Mouse (Mus musculus) c-Kit-positive CD71-positive TER-119-negative erythroid progenitor cells, embryonic 14.5 days (primary cell): ENCODE measurements at regions not wholly inside any gene's neighbourhood (a gene's known extent, or its start where the extent isn't known, plus 50 kb on each side); places are given as distances from the start of the nearest gene placed in this dataset.

ENCODE experiments used
- DNase-seq: peaks from one replicate; pipeline ENCODE4 v3.0.0-alpha.2; 2013; ENCODE audit warnings: low read depth

DNA sequence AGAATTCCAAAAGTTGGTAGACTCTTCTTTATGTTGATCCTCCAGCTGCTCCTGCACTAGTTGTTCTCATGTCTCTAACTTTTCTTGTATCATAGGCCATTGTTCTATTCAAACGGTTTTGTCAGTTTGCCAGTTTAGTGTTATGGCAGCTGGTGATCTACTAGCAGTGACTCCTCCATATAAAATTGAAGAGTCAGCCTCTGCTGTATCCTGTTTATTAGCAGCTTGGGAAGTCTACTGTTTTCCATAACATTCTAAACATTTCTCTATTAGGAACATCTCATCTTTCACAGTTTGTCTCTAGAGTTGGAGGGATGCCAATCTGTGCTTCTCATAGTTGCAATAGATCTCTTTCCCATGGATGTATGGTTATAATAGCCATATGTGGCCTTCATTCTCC lies 58.6 kb downstream of the Drd1 start:
- DNase-seq, result no peak

DNA sequence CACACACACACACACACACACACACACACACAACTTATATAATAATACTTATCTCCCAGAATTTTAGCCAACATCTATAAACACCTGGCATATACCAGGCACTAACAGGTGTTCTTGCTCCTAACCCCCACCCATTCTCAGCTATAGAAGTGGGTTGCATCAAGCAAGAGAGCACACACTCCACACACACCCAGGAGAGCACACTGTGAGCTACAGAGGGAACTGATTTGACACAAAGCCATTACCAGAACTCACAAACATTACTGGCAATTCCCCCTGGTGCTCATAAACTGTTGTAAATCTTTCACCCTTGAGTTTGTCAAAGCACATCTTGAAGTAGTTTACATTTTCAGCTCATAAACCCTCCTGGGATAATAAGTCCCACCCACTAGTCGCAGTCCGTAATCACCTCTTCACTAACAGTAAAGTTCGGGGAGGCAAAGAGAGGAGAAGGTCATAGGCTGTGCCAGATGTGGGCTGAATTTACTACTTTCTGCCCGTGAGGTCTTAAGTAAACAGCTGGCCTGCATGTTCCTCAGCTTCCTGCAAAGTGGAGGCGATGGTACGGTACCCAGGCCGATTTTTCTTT lies 62.5 kb downstream of the Drd1 start:
- DNase-seq, result no peak

DNA sequence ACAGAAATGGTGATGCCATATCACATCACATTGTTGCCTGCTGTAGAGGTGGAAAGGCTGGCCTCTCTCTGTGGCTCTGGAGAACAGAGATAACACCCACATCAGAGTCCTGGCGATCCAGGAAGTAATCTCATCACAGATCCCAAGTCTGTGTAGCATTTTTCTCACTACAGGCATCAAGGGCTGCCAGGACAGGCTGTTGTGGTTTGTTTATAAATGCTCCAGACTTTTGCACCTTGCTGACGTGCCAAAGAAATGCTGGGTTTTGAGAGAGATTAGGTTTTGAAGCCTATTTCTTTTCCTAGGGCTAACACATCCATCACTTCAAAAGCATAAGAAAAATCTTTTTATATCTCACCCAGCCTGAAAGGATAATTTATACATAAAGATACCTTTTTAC lies 76.3 kb downstream of the Drd1 start:
- no peak for DNase-seq

DNA sequence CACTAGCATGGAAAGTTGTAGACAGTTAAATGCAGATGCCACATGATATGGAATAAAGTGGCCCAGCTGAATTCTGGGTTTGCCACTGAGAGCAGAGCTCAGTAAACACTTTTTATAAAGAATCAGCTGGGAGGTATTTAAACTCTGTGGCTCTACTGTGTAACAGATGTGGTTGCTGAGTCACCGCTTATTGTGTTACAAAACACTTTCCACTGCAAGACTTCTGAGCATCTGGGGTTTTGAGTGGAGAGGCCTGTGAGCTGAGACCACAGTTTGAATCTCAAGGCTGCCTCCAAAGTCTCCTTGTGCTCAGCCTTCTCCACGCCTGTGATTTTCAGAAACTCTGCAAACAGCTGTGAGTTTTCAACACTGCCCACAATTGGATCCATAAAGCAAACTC lies 86.1 kb downstream of the Drd1 start:
- no peak for DNase-seq

DNA sequence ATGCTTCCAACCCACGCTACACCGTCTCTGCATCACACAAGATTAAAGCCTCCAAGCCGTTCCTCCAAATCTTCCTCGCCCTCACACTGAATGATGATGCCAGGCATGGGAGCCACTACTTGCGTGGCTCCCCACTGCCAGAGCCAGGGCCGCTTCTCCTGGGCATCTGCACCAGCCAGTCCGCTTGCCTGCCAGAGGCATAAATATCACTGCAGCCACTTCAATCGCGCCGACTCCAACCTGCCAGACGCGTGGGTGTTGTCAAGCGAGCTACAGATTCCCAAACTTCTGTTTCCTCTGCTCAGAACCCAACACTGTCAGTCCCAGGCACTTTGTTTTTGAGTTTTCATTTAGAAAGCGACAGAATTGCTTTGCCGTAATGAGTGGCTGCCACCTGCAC lies 99.3 kb downstream of the Drd1 start:
- DNase-seq, result no peak

DNA sequence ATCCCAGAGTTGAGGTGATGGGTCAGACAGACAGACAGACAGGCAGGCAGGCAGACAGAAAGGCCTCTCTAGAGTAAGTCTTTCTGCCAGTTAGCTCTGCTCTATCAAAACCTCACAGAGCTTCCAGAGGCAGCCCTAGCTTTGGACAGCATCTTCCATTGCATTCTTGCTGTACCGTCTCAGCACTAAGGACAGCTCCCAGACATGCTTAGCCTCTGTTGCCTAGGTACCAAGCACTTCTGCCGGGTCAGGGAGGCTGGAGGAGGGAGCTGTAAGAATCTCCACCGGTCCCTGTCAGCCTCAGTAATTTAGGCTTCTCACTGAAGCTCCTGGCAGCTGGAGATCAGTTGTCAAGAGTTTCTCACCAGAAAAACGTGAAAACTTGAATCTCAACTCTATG lies 107.4 kb downstream of the Drd1 start:
- no peak for DNase-seq

DNA sequence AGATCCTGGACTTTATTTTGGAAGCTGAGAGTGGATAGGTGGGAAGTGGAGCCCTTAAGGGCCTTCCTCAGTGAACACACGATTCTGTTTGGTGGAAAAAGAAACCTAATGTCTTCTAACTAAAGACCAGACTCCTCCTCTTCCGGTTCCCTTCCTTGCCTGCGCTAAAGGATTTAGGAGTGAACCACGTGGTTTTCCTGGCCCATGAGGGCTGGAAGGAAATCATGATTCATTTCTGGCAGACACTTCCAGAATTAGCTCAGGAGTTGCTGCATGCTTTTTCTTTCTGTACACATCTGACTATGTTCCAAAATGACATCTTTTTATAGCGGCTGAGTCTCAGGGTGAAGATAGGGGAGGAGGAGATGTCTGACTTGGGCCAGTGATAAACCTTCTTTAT lies 109.8 kb downstream of the Drd1 start:
- DNase-seq, result no peak

DNA sequence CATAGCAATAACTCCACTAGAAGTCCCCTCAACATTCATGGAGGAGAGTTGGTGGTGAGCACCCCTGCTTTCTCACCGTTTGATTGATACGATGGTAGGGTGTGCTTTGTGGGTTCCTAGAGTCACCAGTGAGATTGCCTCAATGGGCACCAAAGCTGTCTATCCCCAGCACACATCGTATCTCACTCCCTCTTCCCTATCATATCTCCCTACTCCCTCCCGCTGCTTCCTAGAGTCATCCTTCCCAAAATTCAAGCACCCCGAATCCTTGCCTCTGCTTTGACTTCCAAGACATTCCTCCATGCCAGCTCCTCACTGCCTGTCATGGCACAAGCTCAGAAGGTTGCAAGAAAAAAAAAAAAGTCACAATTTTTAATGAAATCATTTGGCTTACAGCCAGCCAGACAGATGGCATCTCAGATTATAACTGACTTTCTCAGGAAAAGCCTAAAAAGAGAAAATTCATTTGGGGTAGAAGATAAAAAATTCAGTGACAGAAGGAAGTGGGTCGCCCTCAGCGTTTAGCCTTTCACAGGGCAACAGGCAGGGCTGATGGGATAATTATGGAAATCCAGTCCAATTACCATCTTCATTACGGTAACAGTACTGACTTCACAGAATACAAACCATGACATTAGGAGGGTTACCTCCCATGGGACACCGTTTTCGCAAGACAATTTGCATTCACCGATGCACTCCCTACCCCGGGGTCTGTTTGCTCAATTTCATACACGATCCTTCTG lies 114.3 kb downstream of the Drd1 start:
- DNase-seq, result no peak

DNA sequence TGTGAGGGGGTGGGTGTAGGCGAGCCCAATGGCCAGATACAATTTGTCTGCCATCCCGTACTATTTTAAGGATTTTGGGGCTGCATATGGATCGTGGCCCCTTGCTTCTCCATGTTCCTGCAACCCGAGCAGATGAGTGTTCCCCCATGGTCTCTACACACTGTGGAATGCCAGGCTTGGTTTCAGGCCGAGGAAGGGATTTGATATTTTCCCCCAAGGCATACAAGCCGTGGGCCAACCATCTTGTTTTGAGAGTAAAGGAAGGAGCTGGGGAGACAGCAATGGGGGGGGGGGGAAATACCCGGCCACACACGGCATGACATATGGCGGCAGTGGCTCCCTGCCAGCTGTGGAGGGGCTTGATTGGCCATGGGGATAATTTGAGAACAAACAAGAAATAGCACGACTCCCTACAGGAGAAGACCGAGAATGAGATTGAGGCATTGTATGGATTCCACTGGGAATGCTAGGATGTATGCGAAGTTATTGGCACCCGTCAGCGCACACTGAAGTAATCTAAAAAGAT lies 120.3 kb downstream of the Drd1 start:
- DNase-seq, result no peak

DNA sequence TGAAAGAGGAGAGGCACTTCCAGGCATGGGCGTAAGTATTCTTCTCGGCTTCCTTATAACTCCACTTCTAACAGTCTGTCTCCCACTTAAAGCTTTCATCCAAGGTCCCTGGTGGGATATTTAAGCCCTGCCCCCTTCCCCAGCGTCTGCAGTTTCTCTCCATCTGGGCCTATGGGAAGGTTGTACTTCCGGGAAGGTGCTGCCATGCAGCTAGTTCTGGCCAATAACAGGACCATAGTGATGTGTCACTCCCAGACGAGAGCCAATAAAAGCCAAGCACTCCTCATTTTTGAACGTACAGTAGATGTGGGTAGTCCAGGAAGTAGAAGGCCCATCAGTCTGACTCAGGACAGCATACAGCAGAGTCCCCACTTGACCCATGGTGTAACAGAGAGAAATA lies 121.0 kb downstream of the Drd1 start:
- no peak for DNase-seq

DNA sequence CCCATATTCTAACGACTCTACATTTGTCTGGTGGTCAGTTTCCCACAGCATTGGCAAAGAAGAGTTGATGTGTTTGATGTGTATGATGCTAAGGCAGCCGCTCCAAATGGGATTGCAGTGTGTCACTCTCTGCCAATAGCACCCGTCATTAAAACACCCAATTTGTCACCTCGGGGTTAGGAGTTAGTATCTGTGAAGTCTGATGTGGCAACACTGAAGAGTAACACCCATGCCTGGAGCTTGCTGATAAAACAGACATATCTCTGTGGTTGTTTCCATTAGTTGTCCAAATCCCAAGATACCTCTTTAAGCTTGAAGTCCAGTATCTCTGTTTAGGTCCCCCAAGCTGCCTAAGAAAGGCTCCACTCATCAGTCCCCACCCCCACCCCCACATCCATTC lies 129.4 kb downstream of the Drd1 start:
- DNase-seq, result no peak

DNA sequence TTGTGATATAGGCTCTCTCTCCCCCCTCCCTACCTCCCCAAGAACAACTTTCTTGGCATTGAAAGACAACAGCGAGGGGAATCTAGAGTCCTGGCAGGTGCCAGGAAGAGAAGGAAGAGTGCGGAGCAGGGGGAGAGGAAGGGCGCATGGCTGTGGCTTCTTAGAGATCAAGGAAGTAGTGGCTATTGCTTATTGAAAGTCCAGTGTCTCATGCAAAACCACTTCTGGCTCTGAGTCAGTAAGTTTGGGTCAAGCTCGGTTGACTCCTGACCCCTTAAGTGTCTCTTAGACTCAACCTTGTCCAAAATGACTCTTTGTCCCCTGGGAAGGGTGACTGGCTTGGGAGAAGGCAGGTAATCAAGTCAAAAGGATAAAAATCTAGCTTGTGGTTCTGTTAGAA lies 131.1 kb downstream of the Drd1 start:
- no peak for DNase-seq

DNA sequence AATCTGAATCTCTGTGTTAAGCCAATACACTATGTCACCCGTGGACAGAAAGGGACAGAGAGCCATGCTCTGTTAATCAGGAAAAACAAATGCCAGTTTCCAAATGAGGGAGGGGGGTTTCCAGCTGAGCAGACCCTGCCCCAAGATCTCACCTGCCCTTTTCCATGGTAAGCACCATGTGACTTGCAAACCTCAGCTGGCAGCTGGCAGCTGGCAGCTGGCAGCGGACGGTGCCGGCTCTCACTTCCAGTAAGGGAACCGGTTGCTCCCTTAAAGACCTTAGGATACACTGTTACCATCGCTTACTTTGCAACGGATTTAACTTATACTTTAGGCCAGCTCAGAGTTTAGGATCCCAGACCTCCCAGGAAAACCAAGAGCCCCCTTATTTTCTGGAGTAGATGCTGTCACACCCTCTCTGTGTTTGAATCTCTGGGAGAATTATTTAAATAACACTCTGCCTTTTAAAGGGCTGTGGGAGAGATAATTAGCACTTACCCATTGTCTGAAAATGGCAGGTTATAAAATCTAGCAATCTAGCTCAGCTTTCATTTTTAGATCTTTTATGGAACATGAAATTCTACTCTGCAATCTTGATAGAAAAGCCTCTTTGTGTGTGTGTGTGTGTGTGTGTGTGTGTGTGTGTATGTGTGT lies 131.7 kb downstream of the Drd1 start:
- no peak for DNase-seq

DNA sequence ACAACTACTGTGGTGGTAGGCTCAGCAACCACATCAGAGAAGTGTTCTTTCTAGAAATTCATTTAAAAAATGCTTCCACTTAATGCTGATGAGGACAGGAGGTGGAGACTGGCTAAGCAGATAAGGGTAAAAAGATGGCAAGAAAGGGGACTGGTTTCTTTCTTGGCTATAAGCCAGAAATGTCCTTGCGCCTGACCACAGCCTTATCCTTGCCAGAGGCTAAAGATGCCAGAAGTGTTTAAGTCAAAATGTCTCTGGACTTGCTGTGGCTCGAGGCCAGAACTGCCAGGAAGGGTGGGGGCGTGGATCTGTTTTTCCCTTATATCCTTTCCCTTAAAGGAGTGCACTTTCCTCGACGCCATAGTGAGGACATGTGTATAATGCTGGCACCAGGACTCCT lies 133.7 kb downstream of the Drd1 start:
- no peak for DNase-seq

DNA sequence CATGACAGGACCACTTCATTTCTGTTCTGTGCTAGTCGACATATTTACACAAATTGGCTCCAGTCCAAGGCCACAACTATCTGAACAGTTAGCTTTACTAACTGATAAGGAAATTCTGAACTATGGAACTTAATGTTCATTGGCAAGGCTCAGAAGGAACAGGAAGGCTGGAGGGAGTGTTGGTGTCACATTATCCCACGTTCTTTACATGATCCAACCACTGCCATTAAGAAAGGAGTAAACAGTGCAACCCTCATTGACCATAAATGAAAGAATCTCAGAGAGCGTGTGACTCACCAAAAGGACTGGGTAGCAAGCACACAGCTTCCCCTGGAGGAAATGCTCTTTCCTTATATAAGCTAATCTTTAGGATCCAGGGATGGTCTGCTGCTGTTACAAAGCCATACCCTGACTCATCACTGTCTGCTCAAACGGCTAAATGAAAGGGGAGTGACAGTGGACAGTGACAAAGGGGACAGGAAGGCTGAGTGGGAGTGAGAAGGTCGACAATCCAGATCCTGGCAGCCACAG lies 135.6 kb downstream of the Drd1 start:
- no peak for DNase-seq

DNA sequence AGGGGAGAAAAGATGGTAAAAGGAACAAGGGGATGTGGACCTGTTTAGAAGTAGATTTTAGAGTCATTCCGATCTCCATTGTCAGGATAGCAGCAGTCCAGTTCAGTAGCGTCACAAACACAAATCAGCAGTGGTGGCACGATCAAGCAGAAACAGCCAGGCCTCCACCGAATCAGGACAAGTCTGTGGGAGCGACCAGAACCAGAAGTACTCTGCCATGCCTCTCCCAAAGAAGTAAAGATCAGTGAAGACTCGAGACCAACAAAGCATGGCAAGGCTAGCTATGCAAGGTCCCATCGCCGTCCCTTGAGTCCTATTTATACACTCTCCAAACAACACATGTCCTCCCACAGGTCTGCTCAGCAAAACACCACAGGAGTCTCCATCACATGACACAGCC lies 140.0 kb downstream of the Drd1 start:
- DNase-seq, result no peak

DNA sequence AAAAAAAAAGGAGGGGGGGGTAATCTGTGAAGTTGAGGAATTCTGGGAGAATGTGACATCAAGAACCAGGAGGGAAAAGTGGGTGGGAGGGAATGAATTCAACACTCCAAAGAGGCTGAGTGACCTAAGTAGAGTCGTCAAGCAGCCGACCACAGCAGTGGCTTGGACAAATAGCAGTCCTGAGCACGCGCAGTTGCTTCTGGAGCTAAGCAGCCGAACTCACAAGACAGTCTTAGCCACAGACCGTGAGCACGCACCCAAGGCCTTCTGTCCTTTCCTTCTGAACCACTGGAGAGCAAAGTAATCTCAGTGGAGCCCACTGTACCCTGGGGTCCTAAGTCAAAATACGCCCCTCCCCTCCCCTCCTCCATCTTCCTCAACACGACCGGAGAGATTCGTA lies 141.1 kb downstream of the Drd1 start:
- no peak for DNase-seq

DNA sequence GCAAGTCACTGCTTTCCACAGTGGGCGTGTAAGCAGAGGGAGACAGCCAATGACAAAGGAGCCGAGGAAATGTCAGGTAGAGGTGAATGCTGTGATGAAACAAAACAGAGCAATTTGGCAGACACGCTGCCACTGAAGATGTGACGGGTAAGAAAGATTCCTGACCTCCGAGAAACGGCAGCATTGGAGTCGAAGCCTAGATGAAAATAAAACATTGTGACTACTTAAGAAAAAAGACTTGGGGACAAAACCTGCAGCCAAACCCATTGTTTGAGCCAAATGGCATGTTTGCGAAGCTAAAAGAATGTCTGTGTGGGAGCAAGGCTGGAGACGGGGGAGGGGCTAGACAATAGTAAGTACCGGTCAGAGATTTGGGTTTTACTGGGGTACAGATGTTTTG lies 142.0 kb downstream of the Drd1 start:
- DNase-seq, result no peak

DNA sequence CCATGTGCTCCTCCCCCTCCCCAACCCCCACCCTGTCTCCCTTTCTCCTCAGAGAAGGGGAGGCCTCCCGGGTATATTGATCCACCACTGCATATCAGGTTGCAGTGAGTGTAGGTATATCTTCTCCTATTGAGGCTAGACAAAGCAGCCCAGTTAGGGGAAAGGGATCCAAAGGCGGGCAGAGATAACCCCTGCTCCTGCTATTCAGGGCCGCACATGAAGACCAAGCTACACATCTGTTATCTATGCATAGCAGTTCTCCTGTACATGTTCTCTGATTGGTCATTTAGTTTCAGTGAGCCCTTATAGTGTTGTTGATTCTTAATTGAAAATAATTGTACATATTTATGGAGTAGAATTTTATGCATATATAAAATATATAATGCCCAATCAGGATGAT lies 143.7 kb downstream of the Drd1 start:
- no peak for DNase-seq

DNA sequence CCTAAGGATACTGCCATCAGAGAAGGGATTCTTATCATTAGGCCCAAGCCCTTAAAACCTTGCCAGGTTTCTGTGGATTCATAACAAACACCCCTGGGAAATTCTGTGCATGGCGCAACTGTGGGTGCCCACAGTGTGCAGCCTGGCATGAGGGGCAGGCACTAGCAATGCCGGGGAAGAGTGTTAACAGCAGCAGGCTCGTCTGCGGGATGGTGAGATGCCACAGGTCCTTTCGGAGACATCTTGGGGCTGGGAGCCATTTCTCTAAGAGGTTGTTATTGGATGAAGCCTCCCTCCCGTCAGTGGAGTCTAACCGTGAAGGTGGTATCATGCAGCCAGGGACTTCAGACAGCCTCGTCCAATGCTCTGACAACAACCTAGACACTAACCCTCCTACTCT lies 144.2 kb downstream of the Drd1 start:
- no peak for DNase-seq

DNA sequence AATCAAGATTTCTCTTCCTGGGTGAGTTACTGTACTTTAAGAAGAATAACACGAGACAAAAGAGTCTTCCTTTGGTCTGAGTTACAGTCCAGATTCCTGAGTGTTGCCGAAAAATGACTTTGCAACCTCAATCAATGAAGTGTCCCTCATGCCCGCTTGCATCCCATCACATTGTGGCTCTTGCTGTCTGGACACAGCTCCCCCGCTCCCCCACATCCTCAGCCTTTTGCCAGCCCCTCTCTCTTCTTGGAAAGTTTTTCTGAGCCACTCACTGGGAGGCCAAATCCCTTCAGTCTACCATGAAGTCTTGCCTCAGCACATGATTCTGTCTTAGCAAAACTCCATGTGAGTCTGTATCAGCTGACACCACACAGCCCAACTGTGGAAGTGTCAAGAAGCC lies 145.3 kb downstream of the Drd1 start:
- DNase-seq, result no peak

DNA sequence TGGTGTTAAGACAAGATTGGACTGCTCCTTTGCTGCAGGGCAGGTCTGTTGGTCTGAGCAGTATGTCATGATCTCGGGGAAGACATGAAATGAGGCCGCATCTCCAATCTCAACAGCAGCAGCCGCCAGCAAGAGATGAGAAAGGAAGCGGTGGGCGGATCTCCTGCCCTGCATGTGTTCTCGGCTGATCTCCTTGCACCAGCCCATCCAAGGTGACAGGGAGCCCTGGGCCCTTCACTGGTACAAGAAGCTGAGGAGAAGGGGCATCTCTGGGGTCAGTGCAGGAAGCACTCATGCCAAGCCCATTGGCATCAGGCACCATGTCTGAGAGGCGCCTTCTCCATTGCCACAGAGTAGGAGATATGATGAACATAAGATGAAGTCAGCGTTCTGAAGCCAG lies 151.0 kb downstream of the Drd1 start:
- DNase-seq, result no peak

DNA sequence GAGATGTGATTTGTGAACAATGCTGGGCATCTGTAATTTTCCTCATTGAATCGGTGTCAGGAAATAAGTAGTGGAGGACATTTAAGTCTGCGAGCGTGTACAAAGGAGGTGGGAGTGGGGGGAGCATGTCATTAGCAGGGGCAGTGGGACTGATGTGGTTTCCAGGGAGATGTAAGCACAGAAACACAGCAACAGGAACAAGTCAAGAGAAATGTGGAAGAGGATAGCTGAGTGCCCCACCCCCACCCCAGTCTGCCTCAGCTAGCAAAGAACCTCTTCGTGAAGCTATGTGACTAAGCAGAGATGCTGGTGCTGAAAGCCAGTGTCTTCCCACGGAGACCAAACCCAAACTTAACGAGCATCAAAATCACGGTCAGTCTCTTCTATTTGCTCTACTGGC lies 151.9 kb downstream of the Drd1 start:
- no peak for DNase-seq
